Mouse (Mus musculus) skeletal muscle tissue, postnatal 0 days (tissue): Measurements from ENCODE around the gene Gm17018. TPM values are rescaled to one million over a fixed set of nuclear protein-coding genes. Genes with fewer than 3 reads are reported as not detected.

ENCODE experiments used
- polyA plus RNA-seq: library from polyadenylated mRNA; unstranded; fragments of >200 nt; fragmentation: Nextera tagmentation; extraction: Ambion mirVana; gene quantifications from 2 replicates; pipeline ENCODE4 v1.2.1, GENCODE M21; 2015

Gene Gm17018
- 15.7 and 17.4 TPM in 2 replicates for polyA plus RNA-seq

DNA sequence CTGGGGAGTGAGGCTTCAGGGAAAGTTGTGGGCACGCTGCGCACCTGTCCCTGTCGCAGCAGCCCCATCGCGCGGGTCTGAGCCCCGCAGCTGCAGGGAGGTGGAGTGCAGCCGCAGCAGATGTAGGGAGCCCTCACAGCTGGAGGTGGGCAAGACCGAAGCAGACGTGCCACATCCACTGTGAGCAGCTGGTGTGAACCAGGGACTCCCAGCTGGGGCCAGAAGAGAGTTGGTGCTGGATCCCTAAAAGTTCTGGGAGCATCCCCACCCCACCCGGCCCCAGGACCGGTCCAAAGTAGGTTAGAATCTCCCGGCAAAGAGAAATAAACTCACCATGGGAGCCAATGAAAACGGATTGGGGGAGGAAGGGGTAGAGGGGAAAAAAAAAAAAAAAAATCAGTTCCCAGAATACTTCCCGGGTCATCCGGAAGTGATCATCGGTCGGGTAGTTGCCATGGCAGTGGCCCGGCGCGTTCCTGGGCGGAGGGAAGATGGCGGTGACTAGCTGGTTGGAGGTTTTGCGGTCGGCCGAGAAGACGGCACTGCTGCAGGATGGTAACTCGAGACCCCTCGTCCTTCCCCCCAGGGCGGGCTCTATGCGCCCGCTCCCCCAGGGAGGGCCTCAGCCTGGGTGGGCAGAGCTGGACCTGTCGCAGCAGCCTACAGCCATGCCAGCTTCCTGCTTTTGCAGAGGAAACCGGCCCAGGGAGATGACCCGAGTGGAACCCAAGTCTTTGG, at the start of gene Gm17018, which contains the start of gene Poll:
Gm17018 (plus strand) TSS at position 463 of the 738 bp plus-strand sequence.
Poll (minus strand) TSS at position 379 of the 738 bp plus-strand sequence.

Other genes with a start within 250 kb of the Gm17018 start
- gene Btrc, start 196.9 kb upstream of the Gm17018 start, polyA plus RNA-seq, result 31.2 and 32.2 TPM in 2 replicates
- 9.5 and 9.6 TPM in 2 replicates for gene Poll, start 84 bp upstream of the Gm17018 start, polyA plus RNA-seq
- gene Fbxw4, start 99.7 kb downstream of the Gm17018 start, polyA plus RNA-seq, result 3.6 and 4.4 TPM in 2 replicates
- not detected in 2 replicates for gene Fgf8, start 182.3 kb downstream of the Gm17018 start, polyA plus RNA-seq
- gene Npm3, start 189.0 kb downstream of the Gm17018 start, polyA plus RNA-seq, result 6.2 and 7.5 TPM in 2 replicates
- 17.5 and 20.8 TPM in 2 replicates for gene Mgea5, start 223.2 kb downstream of the Gm17018 start, polyA plus RNA-seq